Mouse (Mus musculus): ENCODE measurements around the gene Lmx1a.

Gene Lmx1a

DNA sequence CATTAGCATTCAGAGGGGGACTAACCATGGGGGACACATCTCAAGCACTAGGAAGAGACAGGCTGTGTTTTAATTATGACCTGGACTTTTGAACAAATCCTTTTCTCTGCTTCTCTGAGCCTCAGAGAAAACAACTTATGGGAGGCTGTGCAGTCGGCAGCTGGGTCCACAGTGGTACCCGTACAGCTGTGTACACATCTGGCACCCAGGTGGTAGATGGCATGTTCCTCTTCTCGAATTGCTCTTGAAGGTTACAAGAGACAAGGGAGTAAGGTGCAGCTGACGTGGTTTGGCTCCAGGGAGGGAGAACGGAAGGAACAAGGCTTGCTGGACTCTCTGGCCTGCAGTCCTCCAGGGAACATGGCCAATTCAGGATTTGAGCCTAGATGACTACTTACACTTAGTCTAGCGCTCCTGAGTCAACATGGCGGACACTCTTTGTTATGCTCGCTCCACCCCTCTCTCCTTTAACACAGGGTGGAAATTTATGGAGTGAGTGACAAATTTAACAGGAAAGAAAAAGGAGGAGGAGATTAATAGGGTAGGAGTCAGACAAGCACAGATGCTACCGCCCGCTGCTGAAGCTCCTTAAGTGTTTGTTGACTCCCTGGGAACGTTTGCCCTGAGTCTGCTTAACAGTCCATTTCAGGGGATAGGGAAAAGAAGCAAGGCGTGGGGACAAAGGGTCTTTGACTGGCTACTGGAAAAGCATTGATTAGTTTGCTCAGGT is 99.8 kb downstream of the Lmx1a start:
- no peak for DNase-seq (ENCODE audit: low spot score)

DNA sequence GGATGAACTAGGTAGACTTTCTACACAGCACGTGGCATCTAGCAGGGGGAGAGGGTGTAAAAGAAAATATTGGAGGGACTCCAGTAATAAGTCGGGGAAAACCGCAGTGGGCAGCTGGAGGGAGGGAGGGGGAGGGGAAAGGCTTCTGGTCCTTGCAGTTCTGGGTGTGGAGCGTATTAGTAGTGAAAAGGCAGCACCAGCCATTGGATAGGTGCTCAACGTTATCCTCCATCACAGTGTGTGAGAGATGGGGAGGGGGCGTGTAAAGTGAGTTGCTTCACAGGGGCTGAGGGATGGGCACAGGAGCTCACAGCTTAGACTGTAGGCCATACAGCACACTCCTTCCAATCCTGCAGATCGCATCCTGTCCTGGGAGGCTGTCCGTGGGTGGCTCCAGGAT is 100.4 kb downstream of the Lmx1a start:
- DNase-seq (ENCODE audit: low spot score) = no peak

DNA sequence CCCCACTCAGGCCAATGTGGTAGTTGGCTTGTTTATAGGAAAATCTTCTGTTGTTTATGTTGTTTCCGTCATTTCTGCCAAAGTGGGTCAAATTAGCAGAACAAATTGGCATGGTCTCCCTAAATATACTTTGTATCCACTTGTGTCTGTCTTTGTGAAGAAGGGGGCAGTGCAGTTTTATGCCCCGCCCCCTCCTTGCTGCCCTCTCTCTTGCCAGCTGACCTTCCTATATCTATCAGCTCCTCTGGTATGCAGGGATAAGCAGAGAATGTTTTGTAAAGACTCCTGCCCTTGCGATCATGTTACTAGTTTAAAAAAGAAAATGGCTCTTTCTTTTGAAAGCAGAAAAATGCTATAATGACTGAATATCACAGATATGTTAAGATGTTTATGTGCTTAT is 101.7 kb downstream of the Lmx1a start:
- no peak for DNase-seq (ENCODE audit: low spot score)

DNA sequence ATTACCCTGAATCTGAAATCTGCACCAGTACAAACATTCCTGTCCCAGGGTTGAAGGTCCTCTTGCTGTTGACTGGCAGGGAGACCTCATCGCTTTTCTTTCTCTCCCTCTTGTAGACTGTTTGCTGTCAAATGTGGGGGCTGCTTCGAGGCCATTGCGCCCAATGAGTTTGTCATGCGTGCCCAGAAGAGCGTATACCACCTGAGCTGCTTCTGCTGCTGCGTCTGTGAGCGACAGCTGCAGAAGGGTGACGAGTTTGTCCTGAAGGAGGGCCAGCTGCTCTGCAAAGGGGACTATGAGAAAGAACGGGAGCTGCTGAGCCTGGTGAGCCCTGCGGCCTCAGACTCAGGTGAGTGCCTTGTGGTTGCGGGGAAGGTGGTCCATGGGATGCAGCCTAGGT is 102.2 kb downstream of the Lmx1a start:
- no peak for DNase-seq (ENCODE audit: low spot score)

DNA sequence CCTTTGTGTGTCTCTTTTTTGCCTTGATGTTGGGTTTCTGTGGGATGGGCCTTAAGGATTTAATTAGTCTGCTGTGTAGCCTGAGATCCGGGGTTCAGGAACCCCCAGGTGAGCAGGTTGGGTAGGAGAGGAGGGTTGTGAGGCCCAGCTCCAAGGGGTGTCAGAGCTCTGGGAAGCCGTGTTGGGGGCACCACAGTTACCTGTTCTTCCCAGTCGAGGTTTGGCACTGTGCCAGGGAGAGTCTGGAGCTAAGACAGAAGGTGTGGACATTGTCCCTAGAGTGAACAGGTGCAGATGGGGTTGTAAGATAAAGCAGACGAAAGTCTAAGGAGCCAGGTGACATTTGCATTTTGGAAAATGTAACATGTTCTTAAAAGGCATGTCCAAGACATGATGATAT is 112.9 kb downstream of the Lmx1a start:
- DNase-seq (ENCODE audit: low spot score) = no peak

DNA sequence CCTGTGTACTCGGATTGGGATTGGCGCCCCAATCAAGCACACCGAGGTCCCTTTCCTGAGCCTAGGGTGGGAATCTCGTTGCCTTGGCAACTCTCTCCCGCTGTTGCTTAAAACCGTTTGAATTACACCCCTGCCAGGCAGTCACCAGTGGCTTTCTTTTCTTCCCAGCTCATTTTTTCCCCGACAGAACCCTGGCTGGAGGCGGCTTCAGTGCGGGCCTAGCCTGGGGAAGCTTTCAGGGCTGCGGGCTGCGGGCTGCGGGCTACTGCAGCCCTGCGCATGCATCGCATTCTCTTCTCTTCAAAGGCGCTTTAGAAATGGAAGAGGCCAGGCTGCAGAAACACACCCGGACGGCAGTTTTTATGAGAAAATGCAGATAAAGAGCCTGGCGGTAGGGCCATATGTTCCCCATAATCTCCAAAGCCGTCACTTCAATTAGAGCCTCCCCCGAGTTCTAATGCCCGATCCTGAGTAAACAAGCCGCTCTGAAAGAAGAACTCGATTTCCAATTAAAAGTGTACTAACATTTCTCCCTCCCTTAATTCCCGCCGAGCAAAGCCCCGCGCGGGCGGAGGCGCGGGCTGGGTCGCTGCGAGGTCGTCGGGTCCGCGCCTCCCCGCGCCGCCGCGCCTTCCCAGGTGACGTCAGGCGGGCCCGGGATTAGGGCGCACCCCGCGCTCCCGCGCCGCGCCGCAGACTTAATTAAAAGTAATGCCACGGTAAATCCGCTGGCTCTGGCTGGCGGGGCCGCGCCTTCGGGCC is 113.7 kb downstream of the Lmx1a start:
- DNase-seq (ENCODE audit: low spot score) = peak; percentile 34

DNA sequence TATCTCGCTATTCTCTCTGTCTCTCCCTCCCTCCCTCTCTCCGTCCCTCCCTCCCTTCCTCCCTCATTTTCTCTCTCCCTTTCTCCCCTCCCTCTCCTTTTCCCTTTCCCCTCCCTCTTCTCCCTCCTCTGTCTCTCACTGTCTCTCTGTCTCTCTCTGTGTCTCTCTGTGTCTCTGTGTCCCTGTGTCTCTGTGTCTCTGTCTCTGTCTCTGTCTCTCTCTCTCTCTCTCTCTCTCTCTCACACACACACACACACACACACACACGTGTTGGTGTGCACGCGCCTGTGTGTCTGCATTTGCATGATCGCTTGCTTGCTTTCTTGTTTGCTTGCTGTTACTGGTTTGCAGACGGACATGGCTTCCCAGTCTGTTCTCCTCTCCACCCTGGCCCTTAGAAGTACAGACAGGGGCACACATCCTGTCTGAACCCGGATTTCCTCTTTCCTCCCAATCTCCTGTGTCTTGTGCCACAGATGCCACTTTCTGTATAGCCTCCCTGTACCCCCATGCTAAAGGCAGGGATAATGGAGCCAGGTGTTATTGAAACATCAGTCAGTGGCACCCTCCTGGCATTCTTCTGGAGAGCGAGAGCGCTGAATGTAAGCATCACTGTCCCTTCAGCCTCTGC is 114.4 kb downstream of the Lmx1a start:
- no peak for DNase-seq (ENCODE audit: low spot score)

DNA sequence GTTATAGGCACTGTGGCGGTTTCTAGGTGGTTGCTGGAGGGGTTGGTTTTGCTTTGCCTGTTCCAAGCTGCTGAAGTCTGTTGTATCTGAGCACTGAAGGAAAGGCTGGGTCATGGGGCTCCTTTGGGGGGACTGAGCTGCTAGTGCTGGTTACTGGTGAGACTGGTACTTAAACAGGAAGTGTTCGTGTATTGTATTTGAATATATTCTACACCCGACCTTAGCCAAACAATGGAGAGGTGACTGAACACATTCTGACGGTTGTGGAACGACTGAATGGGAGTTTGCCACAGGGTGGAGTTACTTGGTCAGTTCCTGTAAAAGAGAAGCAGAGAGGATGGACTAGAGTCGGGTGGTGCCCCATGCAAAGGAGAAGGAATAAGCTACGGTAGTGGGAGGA is 115.8 kb downstream of the Lmx1a start:
- no peak for DNase-seq (ENCODE audit: low spot score)

DNA sequence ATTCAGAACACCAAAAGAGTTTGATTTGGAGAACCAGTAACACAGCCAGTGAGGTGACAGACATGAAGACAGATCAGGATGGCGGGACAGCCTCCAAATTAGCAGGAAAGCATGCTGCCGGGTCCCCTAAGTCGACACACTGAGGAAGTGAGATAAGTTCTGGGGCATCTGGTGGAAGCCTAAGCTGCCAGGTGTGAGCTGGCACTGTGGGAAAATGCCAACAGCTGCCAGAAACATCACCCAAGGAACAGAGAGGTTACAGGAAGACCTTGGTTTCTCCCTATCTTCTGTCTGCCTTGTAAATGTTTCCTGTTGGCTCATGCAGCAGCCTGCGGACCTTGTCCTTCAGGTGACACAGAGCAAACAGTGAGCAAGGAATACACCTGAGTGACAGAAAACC is 122.1 kb downstream of the Lmx1a start:
- DNase-seq (ENCODE audit: low spot score) = no peak

DNA sequence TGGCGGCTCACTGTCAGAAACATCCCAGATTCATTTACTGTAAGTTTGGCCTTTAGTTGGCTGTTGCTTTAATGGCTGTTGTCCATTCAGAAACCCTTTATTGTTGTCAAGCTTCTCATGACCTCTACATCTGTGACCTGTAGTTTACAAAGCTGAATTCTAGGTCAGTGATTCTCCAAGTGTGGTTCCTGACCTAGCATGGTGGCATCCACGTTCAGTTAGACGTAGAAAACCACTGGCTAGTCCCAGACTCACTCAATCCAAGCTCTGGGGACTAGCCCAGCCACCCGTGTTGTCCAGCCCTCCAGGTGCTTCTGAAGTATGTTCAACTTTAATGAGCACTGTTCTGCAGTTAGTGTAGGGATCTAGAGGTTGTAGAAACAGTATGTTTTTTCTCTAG is 126.1 kb downstream of the Lmx1a start:
- DNase-seq (ENCODE audit: low spot score) = no peak

DNA sequence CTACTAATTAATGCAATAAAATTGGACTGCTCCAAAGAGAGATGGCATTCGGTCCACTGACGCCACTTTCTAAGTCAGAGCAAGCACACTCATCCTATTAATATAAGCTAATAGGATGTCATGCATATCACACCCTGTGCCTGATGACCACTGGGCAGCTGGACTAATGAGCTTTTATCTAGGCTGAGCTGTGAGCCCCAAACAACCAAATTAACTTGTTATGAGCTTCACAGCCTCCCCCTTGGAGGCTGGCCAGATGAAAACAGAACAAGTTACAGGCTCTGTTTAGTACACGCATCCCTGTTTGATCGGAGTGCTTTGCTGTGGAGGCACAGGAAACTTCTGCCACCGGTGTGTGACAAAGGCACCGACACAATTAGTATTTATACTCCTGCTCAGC is 128.0 kb downstream of the Lmx1a start:
- DNase-seq (ENCODE audit: low spot score) = no peak

DNA sequence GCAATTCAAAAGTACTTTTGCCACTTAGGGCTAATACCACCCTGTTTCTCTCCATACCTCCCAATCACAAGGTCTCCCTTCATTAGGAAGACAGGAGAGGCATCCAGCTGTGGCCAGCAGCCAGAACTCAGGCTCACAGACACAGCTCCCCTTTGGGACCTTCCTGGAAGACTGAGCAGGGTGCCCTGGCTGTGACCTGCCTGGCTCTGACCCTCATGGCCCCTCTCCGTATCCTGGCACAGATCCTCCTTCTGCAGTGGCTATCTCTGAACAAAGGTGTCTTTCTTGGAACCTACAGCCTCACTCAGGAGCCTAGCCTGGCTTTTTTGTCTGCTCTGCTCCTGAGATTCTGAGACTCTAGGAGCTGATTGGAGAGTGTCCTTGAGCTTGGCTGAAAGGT is 128.6 kb downstream of the Lmx1a start:
- no peak for DNase-seq (ENCODE audit: low spot score)

DNA sequence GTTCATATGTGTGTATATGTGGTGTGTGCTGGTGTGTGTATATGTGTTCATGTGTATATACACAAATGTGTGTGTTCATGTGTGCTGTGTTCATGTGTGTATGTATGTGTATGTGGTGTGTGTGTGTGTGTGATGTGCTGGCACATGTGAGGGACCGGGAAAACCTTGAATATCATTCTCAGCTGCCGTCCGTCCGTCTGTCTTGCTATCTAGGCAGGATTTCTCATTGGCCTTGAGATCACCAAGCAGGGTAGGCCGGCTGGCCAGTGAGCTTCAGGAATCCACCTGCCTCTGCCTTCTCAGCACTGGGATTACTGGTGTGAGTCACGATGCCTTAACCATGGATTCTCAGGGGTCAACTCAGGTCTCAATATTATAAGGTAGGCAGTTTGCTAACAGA is 131.0 kb downstream of the Lmx1a start:
- no peak for DNase-seq (ENCODE audit: low spot score)

DNA sequence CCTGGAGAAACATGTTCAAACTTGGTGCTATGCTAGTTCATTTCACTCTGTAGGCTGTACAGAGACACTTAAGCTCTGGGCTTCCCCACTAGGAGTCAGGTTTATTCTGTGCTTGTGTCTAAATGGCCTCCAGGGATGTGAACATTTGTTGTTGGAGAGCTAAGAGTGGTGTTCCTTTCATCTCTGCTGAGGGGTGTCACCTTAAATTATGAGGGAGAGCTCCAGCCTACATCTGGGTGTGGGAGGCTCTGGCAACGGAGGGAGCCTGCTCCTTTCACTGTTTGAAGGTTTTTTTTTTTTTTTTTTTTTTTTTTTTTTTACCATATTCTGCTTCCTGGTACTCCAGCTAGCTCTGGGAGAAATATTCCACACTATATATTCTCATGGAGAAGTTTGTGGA is 132.1 kb downstream of the Lmx1a start:
- DNase-seq (ENCODE audit: low spot score) = no peak

DNA sequence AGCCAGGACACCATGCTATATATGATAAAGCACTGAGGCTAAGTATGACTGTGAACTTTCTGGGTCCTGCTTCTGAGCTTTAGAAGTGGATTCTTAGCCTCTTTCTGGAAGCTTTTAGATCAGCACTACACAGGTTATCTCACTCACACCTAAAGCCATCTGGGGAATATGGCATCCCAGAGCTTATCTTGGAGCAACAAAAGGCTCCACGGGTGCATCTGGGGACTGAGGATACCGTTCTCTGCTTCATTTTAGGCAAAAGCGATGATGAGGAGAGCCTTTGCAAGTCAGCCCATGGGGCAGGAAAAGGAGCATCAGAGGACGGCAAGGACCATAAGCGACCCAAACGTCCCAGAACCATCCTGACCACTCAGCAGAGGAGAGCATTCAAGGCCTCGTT is 141.3 kb downstream of the Lmx1a start:
- DNase-seq (ENCODE audit: low spot score) = peak; percentile 41

DNA sequence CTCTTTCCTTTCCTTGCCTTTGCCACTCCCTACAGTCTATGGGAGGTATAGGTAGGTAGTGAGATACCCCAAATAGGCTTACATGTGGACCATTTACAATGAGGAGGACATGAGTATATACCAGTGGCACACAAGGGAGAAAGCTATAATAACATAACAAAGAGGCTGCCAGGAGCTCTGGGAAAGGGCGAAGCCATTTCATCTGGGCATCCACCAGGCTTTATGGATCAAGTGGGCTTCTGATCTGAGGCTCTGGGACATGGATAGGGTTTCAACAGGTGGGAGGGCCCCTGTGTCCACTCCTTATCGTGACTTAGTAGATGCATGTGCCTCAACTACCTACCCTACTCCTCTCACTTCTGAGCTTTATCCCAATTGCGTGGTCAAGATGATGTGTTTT is 142.6 kb downstream of the Lmx1a start:
- DNase-seq (ENCODE audit: low spot score) = no peak

DNA sequence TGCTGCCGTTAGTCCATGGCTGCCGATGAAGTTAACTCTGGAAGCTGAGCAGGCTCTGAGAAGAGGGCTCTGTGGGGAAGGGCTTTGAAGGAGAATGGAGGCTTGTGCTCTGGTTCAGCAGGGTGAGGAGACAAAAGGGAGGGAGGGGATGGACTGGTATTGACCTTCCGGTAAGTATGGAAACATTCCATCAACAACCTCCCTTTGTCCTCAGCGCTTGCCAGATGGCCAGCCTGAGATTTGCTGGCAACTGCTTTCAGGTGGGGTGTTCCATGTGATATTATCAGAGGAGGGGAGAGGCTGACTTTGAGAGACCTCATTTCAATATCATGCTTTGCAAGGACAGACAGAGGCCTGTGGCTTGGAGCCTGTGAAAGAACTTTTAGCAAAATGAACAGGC is 165.8 kb downstream of the Lmx1a start:
- DNase-seq (ENCODE audit: low spot score) = no peak

DNA sequence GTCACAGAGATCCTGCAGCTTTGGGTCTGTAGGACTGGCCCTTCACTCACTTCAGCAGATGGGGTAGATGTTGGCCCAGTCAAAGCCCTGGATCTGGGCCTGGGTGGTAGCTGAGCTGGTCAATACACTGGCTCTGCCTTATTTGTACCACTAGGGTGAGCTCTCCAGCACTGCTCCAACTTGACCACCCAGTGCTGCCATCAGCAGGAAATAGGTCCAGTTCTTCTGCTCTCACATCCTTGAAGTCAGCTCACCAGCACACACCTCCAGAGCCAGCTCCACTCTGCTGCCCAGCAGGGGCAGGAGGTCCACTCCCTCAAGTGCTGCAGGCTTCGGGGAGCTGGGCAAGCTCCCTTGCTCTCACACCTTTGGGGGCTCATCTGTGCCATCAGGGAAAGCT is 183.0 kb downstream of the Lmx1a start:
- no peak for DNase-seq (ENCODE audit: low spot score)

DNA sequence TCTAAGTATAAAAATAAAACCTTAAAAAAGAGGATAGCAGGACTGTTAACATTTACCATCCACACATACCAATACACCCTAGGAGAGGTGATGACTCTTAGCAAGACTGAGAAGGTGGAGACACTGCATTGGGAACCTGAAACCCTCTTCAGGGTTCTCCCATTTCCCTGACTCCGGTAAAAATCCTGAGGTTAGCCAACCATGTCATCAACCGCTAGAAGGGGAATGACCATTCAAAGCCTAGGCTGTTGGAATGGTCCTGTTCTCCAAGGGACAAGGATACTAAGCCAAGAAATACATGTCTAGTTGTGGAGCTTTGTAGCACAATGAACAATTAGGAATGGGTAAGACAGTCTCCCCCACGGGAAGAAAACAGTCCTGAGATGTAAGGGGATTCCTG is 185.1 kb downstream of the Lmx1a start:
- no peak for DNase-seq (ENCODE audit: low spot score)

DNA sequence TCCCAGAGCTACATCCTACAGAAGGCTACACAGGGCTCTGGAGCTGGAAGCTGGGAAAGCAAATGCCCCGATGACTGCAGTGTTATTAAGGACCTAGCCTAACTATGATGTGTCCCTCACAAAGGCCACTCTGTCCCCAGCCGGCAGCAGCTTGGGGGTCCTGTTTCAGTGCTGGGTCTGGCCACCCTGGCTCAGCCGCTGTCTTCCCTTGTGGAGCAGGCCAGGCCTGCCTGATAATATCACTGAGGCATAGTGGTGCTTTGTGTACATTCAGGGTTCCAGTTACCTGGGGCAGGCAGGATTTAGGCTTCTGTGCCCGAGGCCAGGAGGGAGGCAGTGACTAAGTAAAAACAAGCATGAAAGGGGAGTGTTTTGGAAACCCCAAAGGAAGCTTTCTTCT is 188.9 kb downstream of the Lmx1a start:
- no peak for DNase-seq (ENCODE audit: low spot score)

DNA sequence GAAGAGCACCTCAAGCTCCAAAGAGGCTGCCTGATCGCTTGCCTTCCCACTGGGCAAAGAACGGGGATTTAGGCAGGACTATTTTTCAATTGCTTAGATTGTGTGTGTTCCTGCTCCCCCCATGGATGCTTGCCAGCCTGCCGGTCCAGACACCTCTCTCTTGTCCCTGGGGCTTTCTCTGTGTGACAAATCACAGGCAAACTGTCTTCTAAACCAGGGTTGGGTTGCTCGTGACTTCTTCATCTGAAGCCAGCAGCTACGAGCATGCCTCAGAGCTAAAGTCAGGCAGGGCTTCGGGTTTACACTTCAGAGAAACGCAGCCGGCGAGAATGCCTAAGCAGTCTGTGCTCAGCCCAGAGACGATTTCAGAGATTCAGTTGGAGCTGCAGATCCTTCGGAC is 189.3 kb downstream of the Lmx1a start:
- no peak for DNase-seq (ENCODE audit: low spot score)

DNA sequence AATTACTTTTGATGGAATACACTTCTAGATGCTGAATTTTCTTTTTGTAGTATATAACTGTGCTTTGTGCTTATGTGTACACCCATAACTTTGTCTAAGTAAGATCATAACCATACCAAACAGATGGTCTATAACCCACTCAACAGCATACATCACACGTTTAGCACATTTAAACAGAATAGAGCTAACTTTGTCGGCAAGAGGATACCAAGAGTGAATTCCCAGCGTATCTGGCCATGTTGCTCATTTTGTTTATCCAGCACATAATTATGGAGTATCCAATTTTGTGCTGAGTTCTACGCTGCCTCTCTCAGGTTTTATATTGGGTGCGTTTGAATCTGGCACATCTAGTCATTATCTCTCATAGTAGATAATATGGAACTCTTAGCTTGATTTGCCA is 196.7 kb downstream of the Lmx1a start:
- no peak for DNase-seq (ENCODE audit: low spot score)

DNA sequence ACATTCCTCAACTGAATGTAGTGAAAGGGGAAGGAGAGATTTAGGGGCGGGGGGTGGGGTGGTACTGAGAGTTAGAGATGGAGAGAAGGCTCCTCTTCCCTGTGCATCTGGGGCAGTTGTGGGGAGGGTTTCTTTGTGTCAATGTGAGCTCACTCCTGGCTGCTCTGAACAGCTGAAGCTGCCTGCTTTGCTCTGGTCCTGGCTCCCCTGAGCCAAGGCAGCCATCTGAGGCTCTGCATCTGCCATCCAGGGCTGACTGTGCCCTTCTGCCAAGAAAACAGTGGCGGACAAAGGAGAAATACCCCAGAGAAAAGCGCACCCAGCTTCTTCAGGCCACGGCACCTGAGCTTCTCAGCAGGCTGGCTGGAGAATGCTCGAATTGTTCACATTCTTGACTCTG is 199.1 kb downstream of the Lmx1a start:
- DNase-seq (ENCODE audit: low spot score) = no peak

DNA sequence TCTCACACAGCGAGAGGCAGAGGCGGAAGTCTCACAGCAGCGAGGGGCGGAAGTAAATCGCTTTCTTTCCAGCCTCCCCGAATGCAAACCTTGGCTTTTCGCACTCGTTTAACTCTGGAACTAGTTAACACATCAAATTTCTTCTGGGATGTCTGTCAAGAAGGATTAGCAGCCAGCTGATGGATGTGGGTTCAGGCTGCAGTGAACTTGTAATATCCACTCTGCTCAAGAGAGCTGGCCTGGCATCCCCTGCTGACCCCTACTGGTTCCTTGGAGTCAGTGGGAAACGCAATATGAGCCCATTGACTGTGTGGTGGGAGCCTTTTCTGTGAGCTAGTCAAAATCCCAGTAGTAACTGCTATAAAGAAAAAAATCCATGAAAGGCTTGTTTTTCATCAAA is 199.8 kb downstream of the Lmx1a start:
- DNase-seq (ENCODE audit: low spot score) = peak; percentile 20

Measured in yolk sac, embryonic 10.5 days (tissue).